Mouse (Mus musculus) kidney, embryonic 16.5 days (tissue): ENCODE measurements around the gene Ocln. TPM values are rescaled to one million over a fixed set of nuclear protein-coding genes. Genes with fewer than 3 reads are reported as not detected.
"Not testable (repeated sequence)": the region's sequence is repeated elsewhere in the genome, so short reads cannot be mapped to it uniquely, and the experiment has no call there.

Source experiments
- ATAC-seq: fragments of 200-750 bp; cut with Nextera tagmentation; 2 replicates; pipeline ENCODE4 v1.8.0; 2017; ENCODE audit warnings: moderate TSS enrichment; ENCODE audit not compliant: low FRiP score, low TSS enrichment
- H3K27ac ChIP-seq: fragments of 300-500 bp; sonication (generic); 2 replicates; pipeline ENCODE4 v1.5.1; 2014; ENCODE audit warnings: low read length
- H3K27me3 ChIP-seq: fragments of 300-500 bp; sonication (generic); 2 replicates; pipeline ENCODE4 v1.6.1; 2014; ENCODE audit warnings: low read length, control low read depth, mixed read lengths; ENCODE audit not compliant: insufficient read depth
- H3K36me3 ChIP-seq: fragments of 300-500 bp; sonication (generic); 2 replicates; pipeline ENCODE4 v1.6.1; 2014; ENCODE audit warnings: low read length, control low read depth, mixed read lengths; ENCODE audit not compliant: insufficient read depth
- H3K4me1 ChIP-seq: fragments of 300-500 bp; sonication (generic); 2 replicates; pipeline ENCODE4 v1.6.1; 2014; ENCODE audit warnings: low read length, control low read depth, mixed read lengths; ENCODE audit not compliant: insufficient read depth
- H3K4me2 ChIP-seq: fragments of 300-500 bp; sonication (generic); replicated peaks from 2 replicates; pipeline ENCODE4 v1.6.1; 2014; ENCODE audit warnings: low read depth, low read length
- H3K4me3 ChIP-seq: fragments of 300-500 bp; sonication (generic); 2 replicates; pipeline ENCODE4 v1.5.1; 2014; ENCODE audit warnings: mild to moderate bottlenecking, low read length
- H3K9ac ChIP-seq: fragments of 300-500 bp; sonication (generic); replicated peaks from 2 replicates; pipeline ENCODE4 v1.6.1; 2014; ENCODE audit warnings: low read length
- H3K9me3 ChIP-seq: fragments of 300-500 bp; sonication (generic); 2 replicates; pipeline ENCODE4 v1.6.1; 2016; ENCODE audit warnings: low read length, control low read depth
- WGBS: fragments of 180-500 bp; shearing (Covaris S2); extraction: QIAGEN DNeasy Blood & Tissue Kit; methylation state at CpG from one replicate; pipeline ENCODE4 v1.1.7; 2014; 5-methylcytosine and 5-hydroxymethylcytosine counted together
- polyA plus RNA-seq: library from polyadenylated mRNA; unstranded; fragments of >200 nt; fragmentation: Nextera tagmentation; extraction: Ambion mirVana; gene quantifications from 2 replicates; pipeline ENCODE4 v1.2.1, GENCODE M21; 2015

The Ocln gene
- polyA plus RNA-seq, 1 experiment from 2014 or later, result 34.4 TPM

- no peak for ATAC-seq
- no peak overlapping the region for H3K27ac ChIP-seq
- H3K9ac ChIP-seq, result no peak overlapping the region
- peaks cover 46% of the 10 kb centered on the region for H3K36me3 ChIP-seq
- H3K27me3 ChIP-seq, result no peaks in the 10 kb centered on the region
- H3K4me3 ChIP-seq, result no peak overlapping the region
- H3K4me1 ChIP-seq, result no peaks in the 10 kb centered on the region
- no peak overlapping the region for H3K4me2 ChIP-seq
- WGBS, result 83% methylated on average over 2 of the region's 2 CpGs
- peaks cover 4% of the 10 kb centered on the region; the same call in 1 of the 2 replicates for H3K9me3 ChIP-seq
Observed at GRCm38 (mm10) chr13:100463527-100464222, 88.8 kb downstream of the Ocln start.

GRCm38 (mm10) chr13:100461336-100461735 lies 91.2 kb downstream of the Ocln start:
- WGBS, result 68% methylated on average over 3 of the region's 3 CpGs
- H3K27ac ChIP-seq, result no peak overlapping the region
- H3K27me3 ChIP-seq, result no peaks in the 10 kb centered on the region
- no peaks in the 10 kb centered on the region for H3K4me1 ChIP-seq
- peaks cover 26% of the 10 kb centered on the region for H3K36me3 ChIP-seq
- ATAC-seq, result no peak
- no peak overlapping the region for H3K4me2 ChIP-seq
- H3K4me3 ChIP-seq, result no peak overlapping the region
- H3K9me3 ChIP-seq, result no peaks in the 10 kb centered on the region
- no peak overlapping the region for H3K9ac ChIP-seq

GRCm38 (mm10) chr13:100452415-100453127 lies 99.9 kb downstream of the Ocln start, which contains the start of gene Naip1:
TSS of gene Naip1 (minus strand) at chr13:100452869.
- H3K4me1 ChIP-seq, H3K9me3 ChIP-seq, H3K27me3 ChIP-seq, H3K4me3 ChIP-seq, H3K9ac ChIP-seq, ATAC-seq, H3K4me2 ChIP-seq, H3K27ac ChIP-seq, H3K36me3 ChIP-seq: not testable (repeated sequence)
- WGBS, result 79% methylated on average over 8 of the region's 8 CpGs

DNA sequence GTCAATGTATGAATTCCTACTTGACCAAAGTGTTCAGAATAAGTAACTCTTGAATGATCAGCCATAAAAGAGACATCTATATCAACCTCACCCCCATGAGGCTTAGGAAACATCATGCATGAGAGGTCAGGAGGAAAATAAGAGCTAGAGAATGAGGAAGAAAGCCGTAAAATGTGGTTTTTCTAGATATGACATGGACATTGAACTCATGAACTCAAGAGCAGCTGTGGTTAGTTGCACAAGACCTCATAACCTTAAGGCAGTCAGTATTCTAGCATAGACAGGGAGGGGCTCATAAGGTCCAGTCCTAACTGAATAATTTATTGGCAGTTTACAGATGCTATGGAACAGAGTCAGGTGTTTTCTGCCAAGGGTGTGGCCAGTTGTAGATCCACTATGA lies 103.0 kb downstream of the Ocln start:
- Histone ChIP-seq H3K27ac (no peak overlapping the region), H3K4me2 (no peak overlapping the region), H3K27me3 (no peaks in the 10 kb centered on the region), H3K36me3 (no peaks in the 10 kb centered on the region), H3K9ac (no peak overlapping the region), H3K4me1 (no peaks in the 10 kb centered on the region), H3K9me3 (no peaks in the 10 kb centered on the region), H3K4me3 (no peak overlapping the region)
- 78% methylated on average over 1 of the region's 1 CpGs for WGBS
- no peak for ATAC-seq

Other genes with a start within 250 kb of the Ocln start
- gene Naip6, start 235.0 kb downstream of the Ocln start, polyA plus RNA-seq, result 0.19 and 0.26 TPM in 2 replicates
- not detected in 2 replicates for gene Naip1, start 99.8 kb downstream of the Ocln start, polyA plus RNA-seq
- 76.1 and 85.4 TPM in 2 replicates for gene Gtf2h2, start 60.1 kb downstream of the Ocln start, polyA plus RNA-seq
- 18.8 and 20.5 TPM in 2 replicates for gene Marveld2, start 64.3 kb upstream of the Ocln start, polyA plus RNA-seq
- 258 and 281 TPM in 2 replicates for gene Ak6, start 98.3 kb upstream of the Ocln start, polyA plus RNA-seq
- 21.0 and 21.2 TPM in 2 replicates for gene Rad17, start 98.3 kb upstream of the Ocln start, polyA plus RNA-seq
- 8.9 and 12.8 TPM in 2 replicates for gene Taf9, start 98.9 kb upstream of the Ocln start, polyA plus RNA-seq
- 7.2 and 7.7 TPM in 2 replicates for gene Ccdc125, start 117.0 kb upstream of the Ocln start, polyA plus RNA-seq
- gene Cdk7, start 178.2 kb upstream of the Ocln start, polyA plus RNA-seq, result 102 and 103 TPM in 2 replicates
- 171 and 174 TPM in 2 replicates for gene Mrps36, start 191.9 kb upstream of the Ocln start, polyA plus RNA-seq
- gene Cenph, start 223.2 kb upstream of the Ocln start, polyA plus RNA-seq, result 35.6 and 39.8 TPM in 2 replicates
- 269 and 273 TPM in 2 replicates for gene Ccnb1, start 233.9 kb upstream of the Ocln start, polyA plus RNA-seq